Mouse (Mus musculus): ENCODE results near the gene Tmem266. TPM values are rescaled to one million over a fixed set of nuclear protein-coding genes. Genes with fewer than 3 reads are reported as not detected.

The Tmem266 gene
- polyA plus RNA-seq, 1 experiment from 2014 or later = 4.2 TPM

DNA sequence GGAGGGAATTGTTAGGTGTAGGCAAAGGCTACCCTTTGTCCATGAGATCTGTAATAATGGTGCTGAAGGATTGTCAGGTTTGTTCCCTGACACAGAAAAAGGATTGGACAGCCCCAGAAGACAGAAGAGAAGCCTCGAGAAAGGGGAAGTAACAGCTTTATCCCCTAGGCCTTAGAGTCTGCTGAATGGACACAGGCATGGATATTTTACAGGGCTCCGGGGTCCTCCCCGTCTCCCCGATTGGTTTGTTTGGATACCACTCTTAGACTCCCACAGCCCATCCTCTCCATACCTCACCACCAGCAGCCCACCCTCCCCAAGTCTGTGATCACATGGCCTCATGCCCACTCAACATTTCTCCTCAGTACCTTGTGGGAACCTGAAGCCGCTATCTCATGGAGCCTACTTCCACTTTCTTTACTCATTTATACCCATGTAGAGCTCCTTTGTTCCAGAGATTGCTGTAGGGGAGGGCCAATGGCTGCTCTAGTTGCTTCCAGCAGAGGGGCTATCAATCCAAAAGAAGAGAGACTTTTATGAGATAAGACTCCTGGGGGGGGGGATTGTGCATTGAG, 112.6 kb downstream of the Tmem266 start:
- Histone ChIP-seq H3K4me1 (replicated peaks) (no peaks in the 10 kb centered on the region), H3K27me3 (no peaks in the 10 kb centered on the region), H3K4me3 (no peak overlapping the region), H3K27ac (replicated peaks) (no peak overlapping the region), H3K9me3 (no peaks in the 10 kb centered on the region), H3K4me2 (no peak overlapping the region), H3K9ac (no peak overlapping the region), H3K36me3 (no peaks in the 10 kb centered on the region)
- ATAC-seq (ENCODE audit: low read depth) = no peak
- 79% methylated on average over 5 of the region's 5 CpGs for WGBS

DNA sequence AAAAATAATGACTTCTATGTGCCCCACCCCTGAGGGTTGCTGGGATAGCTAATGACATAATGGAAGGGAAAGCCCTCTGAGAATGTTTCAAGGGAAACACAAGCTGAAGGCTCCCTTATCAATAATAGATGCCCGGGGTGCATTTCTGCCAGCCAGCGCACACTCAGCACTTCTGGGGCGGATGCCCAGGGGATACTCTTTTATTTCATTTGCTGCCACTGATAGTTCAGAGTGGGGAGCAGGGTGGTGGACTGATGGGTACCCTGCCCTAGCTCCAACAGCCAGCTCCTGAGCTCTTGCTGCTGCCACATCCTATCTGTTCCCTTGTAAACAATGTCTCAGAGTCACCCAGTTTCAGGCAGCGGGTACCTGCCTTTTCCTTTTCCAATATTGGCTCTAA, 120.8 kb downstream of the Tmem266 start:
- WGBS = 63% methylated on average over 4 of the region's 4 CpGs
- Histone ChIP-seq H3K9ac (no peak overlapping the region), H3K36me3 (no peaks in the 10 kb centered on the region), H3K27me3 (peaks cover 20% of the 10 kb centered on the region), H3K9me3 (no peaks in the 10 kb centered on the region), H3K4me3 (no peak overlapping the region), H3K4me1 (replicated peaks) (peaks cover 30% of the 10 kb centered on the region), H3K4me2 (no peak overlapping the region), H3K27ac (replicated peaks) (peak overlapping the region; percentile 71)
- ATAC-seq (ENCODE audit: low read depth) = 0 out of 2 replicates have a peak, but pooled peaks have one; percentile 47

- peaks cover 20% of the 10 kb centered on the region for H3K27me3 ChIP-seq
- H3K4me1 ChIP-seq (replicated peaks) = peaks cover 30% of the 10 kb centered on the region
- H3K4me3 ChIP-seq = no peak overlapping the region
- no peak overlapping the region for H3K4me2 ChIP-seq
- 68% methylated on average over 1 of the region's 1 CpGs for WGBS
- peak overlapping the region; percentile 52 for H3K27ac ChIP-seq (replicated peaks)
- H3K9ac ChIP-seq = no peak overlapping the region
- H3K36me3 ChIP-seq = no peaks in the 10 kb centered on the region
- H3K9me3 ChIP-seq = no peaks in the 10 kb centered on the region
- no peak for ATAC-seq (ENCODE audit: low read depth)
Observed at GRCm38 (mm10) chr9:55449108-55449507, 122.4 kb downstream of the Tmem266 start.

DNA sequence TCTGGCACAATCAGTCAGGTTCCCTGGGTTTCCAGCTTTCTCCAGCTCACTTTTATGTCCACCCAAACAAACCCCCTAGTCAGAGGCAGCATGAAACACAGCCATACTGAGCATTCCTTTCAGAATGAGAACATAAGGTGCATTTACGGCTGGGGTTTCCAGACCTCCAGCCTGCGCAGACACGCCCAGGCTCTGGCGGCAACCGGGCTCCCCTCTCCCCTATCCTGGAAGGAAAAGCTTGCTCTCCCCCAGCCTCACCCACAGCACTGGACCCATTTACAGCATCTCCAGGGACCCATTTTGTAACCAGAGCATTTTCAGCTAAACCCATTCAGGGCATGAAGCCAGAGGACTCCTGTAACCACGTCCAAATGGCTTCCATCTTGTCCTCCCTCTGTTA, 123.3 kb downstream of the Tmem266 start:
- peak overlapping the region; percentile 52 for H3K27ac ChIP-seq (replicated peaks)
- H3K4me3 ChIP-seq = no peak overlapping the region
- no peak overlapping the region for H3K4me2 ChIP-seq
- peaks cover 13% of the 10 kb centered on the region; the same call in 1 of the 2 replicates for H3K27me3 ChIP-seq
- H3K9ac ChIP-seq = no peak overlapping the region
- 69% methylated on average over 6 of the region's 6 CpGs for WGBS
- no peaks in the 10 kb centered on the region for H3K9me3 ChIP-seq
- no peak for ATAC-seq (ENCODE audit: low read depth)
- H3K4me1 ChIP-seq (replicated peaks) = peaks cover 30% of the 10 kb centered on the region
- H3K36me3 ChIP-seq = no peaks in the 10 kb centered on the region

DNA sequence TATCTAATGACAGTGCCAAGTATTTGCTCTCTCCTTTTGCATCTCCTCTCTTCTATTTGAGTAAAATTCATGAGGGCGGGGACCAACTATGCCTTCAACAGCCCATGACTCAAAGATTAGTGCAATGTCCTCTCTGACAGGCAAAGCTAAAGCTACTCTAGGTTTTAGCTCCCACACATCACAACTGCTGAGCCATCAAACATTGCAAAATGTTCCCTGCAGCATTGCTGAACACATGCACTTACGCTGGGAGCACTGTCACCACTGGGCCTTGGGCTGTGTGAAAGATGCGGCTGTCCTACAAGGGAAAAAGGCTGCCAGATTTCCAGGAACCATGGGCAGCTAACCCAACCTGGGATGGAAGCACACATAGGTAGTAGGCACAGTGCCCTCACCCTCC, 124.7 kb downstream of the Tmem266 start:
- Histone ChIP-seq H3K4me3 (no peak overlapping the region), H3K4me1 (replicated peaks) (peaks cover 26% of the 10 kb centered on the region), H3K27ac (replicated peaks) (no peak overlapping the region), H3K9ac (no peak overlapping the region), H3K27me3 (0 out of 2 replicates have a peak, but pooled peaks cover 2% of the 10 kb centered on the region), H3K9me3 (no peaks in the 10 kb centered on the region), H3K36me3 (no peaks in the 10 kb centered on the region), H3K4me2 (no peak overlapping the region)
- ATAC-seq (ENCODE audit: low read depth) = no peak
- WGBS = 95% methylated on average over 3 of the region's 3 CpGs

DNA sequence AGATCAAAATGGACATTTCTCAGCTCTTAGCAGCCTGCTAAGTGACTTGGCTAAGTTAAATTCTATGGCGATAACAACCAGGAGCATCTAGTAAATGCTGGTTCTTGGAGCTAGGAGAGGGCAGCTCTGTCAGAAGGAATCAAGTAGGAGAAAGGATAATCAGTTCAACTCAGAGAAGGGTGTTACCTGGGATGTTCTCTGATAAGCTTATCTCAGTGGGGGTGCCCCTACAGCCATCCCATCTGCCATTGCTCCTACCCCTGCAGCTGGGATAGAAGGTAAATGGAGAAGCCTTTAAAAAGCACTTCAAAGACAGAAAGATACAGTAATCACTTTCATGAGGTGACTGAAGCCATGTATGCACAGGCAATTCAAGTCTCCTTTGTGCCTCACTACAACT, 126.2 kb downstream of the Tmem266 start:
- H3K4me2 ChIP-seq = no peak overlapping the region
- no peak for ATAC-seq (ENCODE audit: low read depth)
- H3K9ac ChIP-seq = no peak overlapping the region
- no peak overlapping the region for H3K4me3 ChIP-seq
- H3K4me1 ChIP-seq (replicated peaks) = peaks cover 18% of the 10 kb centered on the region
- no peaks in the 10 kb centered on the region for H3K36me3 ChIP-seq
- H3K27ac ChIP-seq (replicated peaks) = no peak overlapping the region
- 93% methylated on average over 1 of the region's 1 CpGs for WGBS
- no peaks in the 10 kb centered on the region for H3K9me3 ChIP-seq
- H3K27me3 ChIP-seq = no peaks in the 10 kb centered on the region

DNA sequence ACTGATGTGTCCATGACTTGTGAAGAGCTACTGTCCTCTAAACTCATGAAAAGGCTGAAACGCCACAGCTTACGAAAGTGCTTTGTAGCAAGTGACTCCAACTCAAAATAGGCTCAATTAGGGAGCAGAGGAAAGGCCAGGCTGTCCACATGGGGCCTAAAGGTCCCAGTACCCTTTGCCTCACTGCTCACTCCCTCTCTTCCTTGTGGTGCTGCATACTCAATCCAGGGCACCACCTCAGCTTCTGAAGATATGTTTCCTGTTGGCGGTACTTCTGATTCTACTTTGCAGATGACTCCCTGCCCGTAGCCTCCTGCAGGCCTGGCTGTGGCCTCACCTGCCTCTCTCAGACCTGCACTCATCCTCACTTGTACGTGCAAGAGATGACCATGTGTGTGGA, 126.7 kb downstream of the Tmem266 start:
- no peaks in the 10 kb centered on the region for H3K9me3 ChIP-seq
- no peak overlapping the region for H3K4me3 ChIP-seq
- H3K9ac ChIP-seq = no peak overlapping the region
- WGBS = 94% methylated on average over 5 of the region's 5 CpGs
- no peak overlapping the region for H3K4me2 ChIP-seq
- no peak for ATAC-seq (ENCODE audit: low read depth)
- no peaks in the 10 kb centered on the region for H3K36me3 ChIP-seq
- no peak overlapping the region for H3K27ac ChIP-seq (replicated peaks)
- H3K27me3 ChIP-seq = no peaks in the 10 kb centered on the region
- peaks cover 13% of the 10 kb centered on the region for H3K4me1 ChIP-seq (replicated peaks)

DNA sequence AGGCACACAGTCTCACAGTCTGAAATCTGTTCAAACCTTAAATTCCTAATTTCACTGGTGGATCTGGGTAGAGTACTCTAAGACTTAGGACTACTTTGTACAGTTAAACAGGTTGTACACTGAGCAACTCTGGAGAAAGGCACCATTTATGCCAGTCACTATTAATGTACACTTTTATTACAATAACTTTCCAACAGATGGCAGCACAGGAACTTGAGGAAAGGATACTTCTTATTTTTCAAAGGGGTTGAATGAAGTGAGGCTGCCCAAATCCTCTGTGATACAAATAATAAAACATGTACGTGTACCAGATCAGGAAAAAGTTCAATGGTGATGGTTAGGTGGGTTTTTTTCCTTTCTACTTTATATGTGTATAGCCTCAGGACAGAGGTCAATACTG, 141.7 kb downstream of the Tmem266 start:
- no peak overlapping the region for H3K27ac ChIP-seq (replicated peaks)
- H3K4me2 ChIP-seq = no peak overlapping the region
- no peak for ATAC-seq (ENCODE audit: low read depth)
- no peak overlapping the region for H3K9ac ChIP-seq
- no peaks in the 10 kb centered on the region for H3K4me1 ChIP-seq (replicated peaks)
- no peaks in the 10 kb centered on the region for H3K36me3 ChIP-seq
- WGBS = 79% methylated on average over 1 of the region's 1 CpGs
- no peaks in the 10 kb centered on the region for H3K9me3 ChIP-seq
- no peak overlapping the region for H3K4me3 ChIP-seq
- no peaks in the 10 kb centered on the region for H3K27me3 ChIP-seq

- 80% methylated on average over 1 of the region's 1 CpGs for WGBS
- H3K36me3 ChIP-seq = 0 out of 2 replicates have a peak, but pooled peaks cover 3% of the 10 kb centered on the region
Observed at GRCm38 (mm10) chr9:55476084-55476483, 149.4 kb downstream of the Tmem266 start.

DNA sequence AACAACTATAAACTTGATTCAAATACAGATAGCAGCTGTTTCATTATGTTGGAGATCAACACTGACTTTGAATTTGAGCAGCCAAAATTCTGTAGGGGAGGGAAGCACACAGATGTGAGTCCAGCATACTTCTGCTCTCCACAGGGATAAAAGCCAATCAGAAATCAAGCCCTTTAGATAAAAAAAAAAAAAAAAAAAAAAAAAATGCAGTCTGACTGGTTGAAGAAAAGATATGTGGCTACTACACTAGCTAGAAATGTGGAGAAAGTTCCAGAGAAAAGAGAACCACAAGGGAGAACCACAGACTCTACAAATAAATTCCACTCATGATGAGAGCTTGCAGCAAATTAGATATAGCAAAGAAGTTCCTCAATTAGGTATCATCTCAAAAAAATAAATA, 152.0 kb downstream of the Tmem266 start:
- H3K27ac ChIP-seq (replicated peaks) = no peak overlapping the region
- ATAC-seq (ENCODE audit: low read depth) = no peak

More at GRCm38 (mm10) chr9:55476084-55476483, 149.4 kb downstream of the Tmem266 start:
- Histone ChIP-seq H3K4me2 (no peak overlapping the region), H3K9ac (no peak overlapping the region), H3K4me1 (replicated peaks) (no peaks in the 10 kb centered on the region), H3K27me3 (no peaks in the 10 kb centered on the region), H3K27ac (replicated peaks) (no peak overlapping the region), H3K9me3 (no peaks in the 10 kb centered on the region), H3K4me3 (no peak overlapping the region)
- no peak for ATAC-seq (ENCODE audit: low read depth)

DNA sequence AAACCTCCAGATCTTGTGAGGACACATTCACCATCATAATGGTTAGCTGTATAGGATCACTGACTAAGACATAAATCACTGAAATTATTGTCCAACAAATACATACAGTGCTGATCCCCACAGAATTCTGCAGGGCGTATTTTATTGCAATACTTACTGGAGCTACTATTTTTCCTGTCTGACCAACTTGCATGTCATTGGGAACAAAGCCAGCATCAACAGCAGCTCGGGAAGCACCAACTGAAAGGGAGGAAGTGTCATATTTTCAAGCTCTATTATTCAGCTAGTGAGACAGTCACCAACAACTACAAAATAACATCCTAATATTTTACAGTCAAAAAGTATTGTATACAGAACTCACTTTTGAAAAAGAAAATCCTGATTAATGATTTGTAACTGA, 155.4 kb downstream of the Tmem266 start:
- no peak overlapping the region for H3K9ac ChIP-seq
- no peak overlapping the region for H3K4me3 ChIP-seq
- peaks cover 8% of the 10 kb centered on the region; the same call in 1 of the 2 replicates for H3K36me3 ChIP-seq
- no peaks in the 10 kb centered on the region for H3K27me3 ChIP-seq
- no peak for ATAC-seq (ENCODE audit: low read depth)
- H3K9me3 ChIP-seq = no peaks in the 10 kb centered on the region
- H3K4me1 ChIP-seq (replicated peaks) = no peaks in the 10 kb centered on the region
- no peak overlapping the region for H3K4me2 ChIP-seq
- H3K27ac ChIP-seq (replicated peaks) = no peak overlapping the region
- WGBS = 54% methylated on average over 2 of the region's 2 CpGs

More for the DNA sequence above, 152.0 kb downstream of the Tmem266 start:
- no peak overlapping the region for H3K4me3 ChIP-seq
- 0 out of 2 replicates have a peak, but pooled peaks cover 3% of the 10 kb centered on the region for H3K36me3 ChIP-seq
- H3K4me1 ChIP-seq (replicated peaks) = no peaks in the 10 kb centered on the region
- no peaks in the 10 kb centered on the region for H3K27me3 ChIP-seq
- H3K9ac ChIP-seq = no peak overlapping the region
- no peak overlapping the region for H3K4me2 ChIP-seq
- H3K9me3 ChIP-seq = no peaks in the 10 kb centered on the region
